Mouse (Mus musculus): ENCODE measurements around the gene Hist1h2ap.

DNA sequence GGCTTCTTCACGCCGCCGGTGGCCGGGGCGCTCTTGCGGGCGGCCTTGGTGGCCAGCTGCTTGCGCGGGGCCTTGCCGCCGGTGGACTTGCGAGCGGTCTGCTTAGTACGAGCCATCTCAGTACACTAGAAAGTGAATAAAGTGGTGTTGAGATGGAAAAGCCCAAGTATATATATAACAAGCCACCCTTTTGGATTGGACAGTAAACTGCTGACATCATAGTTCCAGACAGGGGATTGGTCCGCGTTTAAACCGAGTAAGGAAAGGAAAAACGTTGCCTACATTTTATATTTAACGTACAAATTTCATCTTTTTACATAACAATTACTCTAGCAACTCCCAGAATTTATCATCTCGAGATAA is 50.1 kb downstream of the Hist1h2ap start, which contains the start of gene Hist1h3i:
- TF ChIP-seq CTCF (IDR thresholded peaks at IDR 0.05; ENCODE audit: extremely low read depth, insufficient read depth, low read length) (no peak), POLR2A (IDR thresholded peaks at IDR 0.05; ENCODE audit: extremely low read depth, insufficient read depth, low read length) (peak; percentile 68)

Data from cortical plate, adult 2 months (tissue).